Mouse (Mus musculus) forebrain, embryonic 11.5 days (tissue): ENCODE results near the gene Fat3. TPM values are rescaled to one million over a fixed set of nuclear protein-coding genes. Genes with fewer than 3 reads are reported as not detected.
A peak's percentile ranks its signal among the peaks of the same experiment; 100 is the strongest.

Experiments
- ATAC-seq: fragments of 200-750 bp; cut with Nextera tagmentation; replicated peaks from 2 replicates; pipeline ENCODE4 v1.8.0; 2017; ENCODE audit warnings: moderate TSS enrichment; ENCODE audit not compliant: low FRiP score
- DNase-seq: peaks from one replicate; pipeline ENCODE4 v3.0.0-alpha.2; 2017; ENCODE audit warnings: low spot score
- H3K27ac ChIP-seq: fragments of 300-500 bp; sonication (generic); 2 replicates; pipeline ENCODE4 v1.5.1; 2014; ENCODE audit warnings: low read depth, low read length
- H3K27me3 ChIP-seq: fragments of 300-500 bp; sonication (generic); 2 replicates; pipeline ENCODE4 v1.6.1; 2014; ENCODE audit warnings: mild to moderate bottlenecking, low read length, mixed read lengths; ENCODE audit not compliant: control insufficient read depth, insufficient read depth
- H3K36me3 ChIP-seq: fragments of 300-500 bp; sonication (generic); 2 replicates; pipeline ENCODE4 v1.6.1; 2014; ENCODE audit warnings: mild to moderate bottlenecking, low read length, moderate library complexity, mixed read lengths; ENCODE audit not compliant: control insufficient read depth, insufficient read depth
- H3K4me1 ChIP-seq: fragments of 300-500 bp; sonication (generic); replicated peaks from 2 replicates; pipeline ENCODE4 v1.6.1; 2014; ENCODE audit warnings: low read length, mixed read lengths; ENCODE audit not compliant: control insufficient read depth, insufficient read depth
- H3K4me2 ChIP-seq: fragments of 300-500 bp; sonication (generic); 2 replicates; pipeline ENCODE4 v1.6.1; 2014; ENCODE audit warnings: low read depth, mild to moderate bottlenecking, low read length, moderate library complexity, mixed read lengths; ENCODE audit not compliant: severe bottlenecking
- H3K4me3 ChIP-seq: fragments of 300-500 bp; sonication (generic); 2 replicates; pipeline ENCODE4 v1.5.1; 2014; ENCODE audit warnings: low read depth, low read length
- H3K9ac ChIP-seq: fragments of 300-500 bp; sonication (generic); 2 replicates; pipeline ENCODE4 v1.6.1; 2014; ENCODE audit warnings: low read length
- H3K9me3 ChIP-seq: fragments of 300-500 bp; sonication (generic); 2 replicates; pipeline ENCODE4 v1.6.1; 2016; ENCODE audit warnings: low read length, mixed read lengths; ENCODE audit not compliant: control insufficient read depth
- WGBS: fragments of 180-500 bp; shearing (Covaris S2); extraction: QIAGEN DNeasy Blood & Tissue Kit; methylation state at CpG from one replicate; pipeline ENCODE4 v1.1.7; 2014; 5-methylcytosine and 5-hydroxymethylcytosine counted together
- polyA plus RNA-seq: library from polyadenylated mRNA; unstranded; fragments of >200 nt; fragmentation: Nextera tagmentation; extraction: Ambion mirVana; gene quantifications from 2 replicates; pipeline ENCODE4 v1.2.1, GENCODE M21; 2014

Gene Fat3
- polyA plus RNA-seq, 1 experiment from 2014 or later, result 12.4 TPM

DNA sequence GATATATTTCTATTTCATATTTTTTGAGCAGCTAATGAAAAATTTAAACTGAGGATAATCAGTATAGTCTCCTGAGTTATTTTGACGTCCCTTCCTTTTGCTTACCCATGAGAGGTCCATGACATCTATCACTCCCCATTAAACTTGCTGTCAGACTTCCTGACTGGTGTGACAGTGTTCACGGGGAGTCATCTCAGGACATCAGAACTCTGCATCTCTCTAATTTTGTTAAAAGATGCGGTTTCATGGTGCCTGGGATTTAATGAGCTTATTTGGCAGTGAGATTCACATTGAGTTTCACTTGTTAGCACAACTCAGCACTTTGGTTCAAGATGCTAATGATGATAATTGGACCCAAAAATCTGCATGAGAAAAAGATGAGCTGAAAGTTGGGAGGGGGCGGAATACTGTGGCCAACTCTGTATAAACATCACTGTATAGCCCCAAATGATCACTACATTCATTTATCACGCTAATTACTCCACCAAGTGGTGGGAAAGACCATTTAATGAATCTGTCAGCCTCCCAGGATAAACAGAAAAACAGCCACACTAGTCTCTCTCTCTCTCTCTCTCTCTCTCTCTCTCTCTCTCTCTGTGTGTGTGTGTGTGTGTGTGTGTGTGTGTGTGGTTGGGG is 545.8 kb downstream of the Fat3 start:
- Histone ChIP-seq H3K4me3 (no peak overlapping the region), H3K36me3 (no peaks in the 10 kb centered on the region; the same call in 1 of the 2 replicates), H3K4me1 (no peaks in the 10 kb centered on the region), H3K27me3 (no peaks in the 10 kb centered on the region), H3K9me3 (no peaks in the 10 kb centered on the region), H3K9ac (no peak overlapping the region), H3K4me2 (no peak overlapping the region), H3K27ac (no peak overlapping the region)
- peak; percentile 72 for ATAC-seq
- 61% methylated on average over 5 of the region's 5 CpGs for WGBS
- no peak for DNase-seq

DNA sequence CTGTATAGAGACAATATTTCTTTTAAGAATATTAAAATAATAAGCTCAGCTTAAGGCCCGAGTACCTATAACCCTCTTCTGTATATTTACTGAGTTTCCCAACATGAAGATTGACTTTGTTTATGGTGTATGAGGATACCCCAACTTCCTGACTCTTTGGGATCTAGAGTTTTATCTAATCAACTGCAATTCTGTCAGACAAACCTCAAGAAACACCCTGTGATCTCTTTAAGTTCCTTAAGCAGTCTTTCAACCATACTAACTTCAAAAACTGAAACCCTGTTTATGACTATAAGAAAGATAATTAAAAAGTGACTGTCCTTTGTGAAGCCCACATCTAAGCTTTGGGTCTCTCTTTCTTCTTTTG is 546.8 kb downstream of the Fat3 start:
- Histone ChIP-seq H3K4me2 (no peak overlapping the region), H3K27me3 (no peaks in the 10 kb centered on the region), H3K36me3 (no peaks in the 10 kb centered on the region), H3K4me1 (no peaks in the 10 kb centered on the region), H3K4me3 (no peak overlapping the region), H3K9ac (no peak overlapping the region), H3K9me3 (no peaks in the 10 kb centered on the region), H3K27ac (no peak overlapping the region)
- 84% methylated on average over 1 of the region's 1 CpGs for WGBS
- ATAC-seq (no peak), DNase-seq (no peak)

DNA sequence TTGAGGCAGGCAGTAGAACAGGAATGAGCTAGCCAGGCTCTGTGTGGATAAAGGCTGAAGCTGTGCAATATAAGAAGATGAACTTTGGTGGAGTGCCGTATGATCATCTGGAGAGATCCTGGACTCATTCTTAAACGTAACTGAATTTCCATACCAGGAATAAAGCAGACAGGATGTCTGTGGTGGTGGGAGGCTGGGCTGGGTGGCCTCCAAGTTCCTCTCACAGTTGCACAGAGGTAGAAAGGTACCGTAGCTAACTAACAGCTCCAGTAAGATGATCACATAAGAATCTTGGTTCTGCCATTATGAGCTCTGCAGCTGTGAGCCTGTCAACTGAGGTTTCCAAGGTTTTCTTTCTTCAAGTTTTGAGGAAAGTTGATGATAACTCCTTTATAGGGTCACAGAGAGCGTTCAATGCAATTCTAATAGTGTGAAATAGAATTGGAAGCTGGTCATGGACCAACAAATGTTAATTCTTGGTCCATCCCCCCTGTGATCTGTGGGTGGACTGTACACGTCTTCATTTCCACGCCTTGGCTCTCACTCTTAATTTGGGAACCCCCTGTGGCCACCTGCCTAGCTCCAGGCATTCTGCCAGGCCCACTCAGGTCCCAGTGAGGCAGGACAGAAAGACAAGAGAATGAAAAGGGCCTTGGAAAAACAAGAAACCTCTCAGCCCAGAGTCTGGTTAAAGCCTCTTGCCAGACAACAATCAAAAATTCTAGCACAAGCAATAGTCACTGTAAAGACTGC is 547.3 kb downstream of the Fat3 start:
- Histone ChIP-seq H3K4me2 (no peak overlapping the region), H3K9ac (no peak overlapping the region), H3K9me3 (no peaks in the 10 kb centered on the region), H3K4me1 (no peaks in the 10 kb centered on the region), H3K4me3 (no peak overlapping the region), H3K27me3 (no peaks in the 10 kb centered on the region), H3K36me3 (no peaks in the 10 kb centered on the region), H3K27ac (no peak overlapping the region)
- DNase-seq, result no peak
- no peak for ATAC-seq
- WGBS, result 84% methylated on average over 6 of the region's 6 CpGs

DNA sequence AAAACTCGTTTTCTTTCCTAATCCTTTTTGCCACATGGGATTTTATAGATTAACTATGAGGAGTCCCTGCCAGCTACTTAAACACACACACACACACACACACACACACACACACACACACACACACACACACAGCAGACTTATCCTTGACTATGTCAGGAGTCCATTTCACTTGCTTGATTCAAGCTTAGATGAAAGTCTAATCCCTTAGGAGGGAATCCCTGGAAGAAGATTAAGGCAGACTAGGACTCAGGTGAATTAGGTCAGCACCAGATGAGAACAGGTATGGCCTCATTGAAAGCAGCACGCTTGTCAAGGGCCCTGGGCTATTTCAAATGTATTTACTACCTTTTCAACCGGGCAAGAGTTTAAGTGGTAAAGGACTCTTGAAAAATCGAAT is 553.0 kb downstream of the Fat3 start:
- ATAC-seq (no peak), DNase-seq (no peak)
- WGBS, result 79% methylated on average over 4 of the region's 4 CpGs
- H3K36me3 ChIP-seq, result no peaks in the 10 kb centered on the region; the same call in 1 of the 2 replicates
- no peaks in the 10 kb centered on the region for H3K27me3 ChIP-seq
- no peak overlapping the region for H3K4me3 ChIP-seq
- no peaks in the 10 kb centered on the region for H3K9me3 ChIP-seq
- no peak overlapping the region for H3K27ac ChIP-seq
- H3K9ac ChIP-seq, result no peak overlapping the region
- no peak overlapping the region for H3K4me2 ChIP-seq
- H3K4me1 ChIP-seq, result 0 out of 2 replicates have a peak, but pooled peaks cover 1% of the 10 kb centered on the region

DNA sequence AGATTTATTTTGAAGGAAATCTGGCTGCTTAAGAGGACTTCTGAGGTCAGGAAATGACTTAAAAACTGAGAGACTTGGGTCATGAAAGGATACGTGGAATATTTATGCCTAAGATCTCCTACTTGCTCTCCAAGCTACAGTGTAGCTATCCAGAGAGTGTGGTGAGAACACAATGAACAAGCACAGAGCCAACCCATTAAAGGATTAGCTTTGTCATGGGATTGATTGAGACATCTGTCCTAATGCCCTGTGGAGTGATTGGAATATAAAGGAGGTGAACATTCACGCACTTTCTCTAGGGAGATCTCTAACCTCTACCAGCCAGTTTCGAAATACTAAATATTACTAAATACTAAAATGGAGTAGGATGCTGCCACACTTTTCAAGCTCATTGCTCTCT is 556.9 kb downstream of the Fat3 start:
- H3K27me3 ChIP-seq, result no peaks in the 10 kb centered on the region
- H3K27ac ChIP-seq, result no peak overlapping the region
- H3K9me3 ChIP-seq, result no peaks in the 10 kb centered on the region
- no peak for DNase-seq
- no peak overlapping the region for H3K9ac ChIP-seq
- H3K4me2 ChIP-seq, result no peak overlapping the region
- 0 out of 2 replicates have a peak, but pooled peaks cover 1% of the 10 kb centered on the region for H3K4me1 ChIP-seq
- no peak; the same call in 1 of the 2 replicates for ATAC-seq
- 49% methylated on average over 3 of the region's 3 CpGs for WGBS
- no peaks in the 10 kb centered on the region; the same call in 1 of the 2 replicates for H3K36me3 ChIP-seq
- no peak overlapping the region for H3K4me3 ChIP-seq

DNA sequence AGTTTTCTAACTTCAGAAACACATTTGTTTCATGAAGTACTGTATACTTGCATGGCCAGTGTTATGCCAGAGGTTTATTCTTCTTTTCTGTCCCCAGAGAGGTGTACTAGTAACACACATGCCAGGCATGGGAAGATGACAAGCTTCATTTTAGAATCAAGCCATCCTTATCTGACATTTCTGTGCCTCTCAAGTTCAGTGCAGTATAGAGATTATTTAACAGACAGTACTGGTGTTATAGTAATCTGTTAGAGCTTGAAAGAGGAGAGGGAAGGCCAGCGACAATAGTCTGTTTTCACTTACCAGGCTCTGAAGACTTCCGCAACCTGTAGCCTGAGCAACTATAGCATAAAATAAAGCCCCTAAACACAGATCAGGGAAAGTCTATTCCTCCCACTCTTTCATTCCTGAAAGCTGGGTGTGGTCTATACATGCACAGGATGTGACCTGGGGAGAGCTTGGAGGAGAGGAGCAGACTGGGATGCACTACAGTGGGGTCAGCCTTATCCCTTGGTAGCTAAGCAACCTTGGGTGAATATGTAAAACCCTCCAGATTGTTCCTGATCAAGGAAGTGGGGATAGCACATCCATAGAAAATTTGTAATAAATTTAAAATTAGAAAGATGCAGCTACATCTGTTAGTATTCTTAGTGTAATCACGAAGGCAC is 557.5 kb downstream of the Fat3 start:
- Histone ChIP-seq H3K4me1 (0 out of 2 replicates have a peak, but pooled peaks cover 1% of the 10 kb centered on the region), H3K9me3 (no peaks in the 10 kb centered on the region), H3K9ac (no peak overlapping the region), H3K4me2 (no peak overlapping the region), H3K27ac (no peak overlapping the region), H3K36me3 (no peaks in the 10 kb centered on the region; the same call in 1 of the 2 replicates), H3K4me3 (no peak overlapping the region), H3K27me3 (no peaks in the 10 kb centered on the region)
- 87% methylated on average over 3 of the region's 3 CpGs for WGBS
- no peak for DNase-seq
- ATAC-seq, result no peak

DNA sequence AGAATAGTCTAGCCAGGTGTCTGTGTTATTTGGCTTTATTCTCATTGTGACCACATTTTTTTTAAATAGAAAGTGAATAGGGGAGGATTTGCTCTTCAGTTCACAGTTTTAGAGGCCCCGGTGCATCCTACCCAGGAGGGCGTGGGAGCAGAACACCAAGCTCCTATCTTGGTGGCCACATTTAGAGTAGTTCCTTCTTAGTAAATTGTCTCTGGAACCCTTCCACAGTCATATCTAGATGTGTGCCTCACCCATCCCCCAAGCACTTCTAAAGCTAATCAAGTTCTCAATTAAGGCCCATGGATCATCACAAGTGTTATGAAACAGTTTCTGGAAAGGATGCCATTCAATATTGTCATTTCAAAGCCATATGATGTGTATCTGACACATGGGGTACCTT is 559.3 kb downstream of the Fat3 start:
- no peak for ATAC-seq
- H3K27ac ChIP-seq, result no peak overlapping the region
- DNase-seq, result no peak
- H3K36me3 ChIP-seq, result no peaks in the 10 kb centered on the region; the same call in 1 of the 2 replicates
- H3K4me2 ChIP-seq, result no peak overlapping the region
- 86% methylated on average over 2 of the region's 2 CpGs for WGBS
- H3K4me1 ChIP-seq, result 0 out of 2 replicates have a peak, but pooled peaks cover 1% of the 10 kb centered on the region
- H3K9me3 ChIP-seq, result no peaks in the 10 kb centered on the region
- H3K4me3 ChIP-seq, result no peak overlapping the region
- no peaks in the 10 kb centered on the region for H3K27me3 ChIP-seq
- no peak overlapping the region for H3K9ac ChIP-seq

DNA sequence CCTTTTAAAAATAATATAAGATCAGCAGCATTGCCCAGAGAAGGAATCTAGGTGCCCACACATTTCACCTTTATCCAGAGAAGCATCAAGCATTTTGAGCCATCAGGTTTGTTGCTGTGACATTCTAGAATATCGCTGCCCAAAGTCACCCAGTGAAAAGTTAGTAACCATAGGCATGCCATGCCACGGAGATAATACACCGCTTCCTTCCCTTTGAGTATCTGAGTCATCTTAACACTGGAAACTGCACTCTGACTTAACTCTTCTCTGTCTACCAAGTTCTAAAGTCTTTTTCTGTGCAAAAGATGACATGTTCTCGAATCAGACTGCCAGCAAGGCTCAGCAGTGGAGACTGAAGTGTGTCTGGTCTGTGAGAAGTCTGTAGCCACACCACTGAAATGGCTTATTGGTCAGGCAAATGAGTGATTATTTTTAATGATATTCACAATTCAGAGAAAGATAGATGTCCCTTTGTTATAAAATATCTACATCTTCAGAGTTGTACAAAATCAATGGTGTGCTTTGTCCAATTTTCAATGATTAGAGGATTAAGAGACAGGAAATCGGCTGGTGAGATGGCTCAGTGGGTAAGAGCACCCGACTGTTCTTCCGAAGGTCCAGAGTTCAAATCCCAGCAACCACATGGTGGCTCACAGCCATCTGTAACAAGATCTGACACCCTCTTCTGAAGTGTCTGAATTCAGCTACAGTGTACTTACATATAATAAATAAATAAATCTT is 560.0 kb downstream of the Fat3 start:
- H3K27ac ChIP-seq, result no peak overlapping the region
- H3K4me2 ChIP-seq, result no peak overlapping the region
- no peaks in the 10 kb centered on the region; the same call in 1 of the 2 replicates for H3K36me3 ChIP-seq
- H3K9ac ChIP-seq, result no peak overlapping the region
- DNase-seq (no peak), ATAC-seq (no peak)
- H3K4me1 ChIP-seq, result 0 out of 2 replicates have a peak, but pooled peaks cover 1% of the 10 kb centered on the region
- H3K9me3 ChIP-seq, result no peaks in the 10 kb centered on the region
- WGBS, result 89% methylated on average over 7 of the region's 7 CpGs
- no peaks in the 10 kb centered on the region for H3K27me3 ChIP-seq
- no peak overlapping the region for H3K4me3 ChIP-seq
